Mouse (Mus musculus) left cerebral cortex, postnatal 4 days (tissue): ENCODE data around the gene Thada. TPM values are rescaled to one million over a fixed set of nuclear protein-coding genes. Genes with fewer than 3 reads are reported as not detected.

Experiments used
- DNase-seq: peaks from one replicate; pipeline ENCODE4 v3.0.0-alpha.2; 2022
- intact Hi-C: fragments of 180-260 bp; cut with DNase I; formaldehyde crosslinking; loops from one replicate; pipeline ENCODE4 v1.15.1; 2025
- total RNA-seq, 2 experiments: library from RNA; stranded (reverse); gene quantifications; 2 replicates each; pipeline ENCODE4 v1.2.3; 2021

Gene Thada
- total RNA-seq, 2 experiments from 2014 or later = 18.4 to 21.7 TPM

GRCm38 (mm10) chr17:84380340-84380739, 85.7 kb downstream of the Thada start:
- intact Hi-C loops = loop anchor here (10.0 kb wide), 2 partner anchors 346 to 406 kb away; no protein-coding TSS in a partner anchor
- DNase-seq = no peak

- intact Hi-C loops = no loop called here
Measured at GRCm38 (mm10) chr17:84376882-84377281, 89.1 kb downstream of the Thada start.

GRCm38 (mm10) chr17:84372411-84373045, 93.5 kb downstream of the Thada start:
- peak; percentile 45 for DNase-seq
- intact Hi-C loops = no loop called here

More at GRCm38 (mm10) chr17:84376882-84377281, 89.1 kb downstream of the Thada start:
- DNase-seq = no peak

- no peak for DNase-seq
- intact Hi-C loops = no loop called here
Measured at GRCm38 (mm10) chr17:84370385-84370784, 95.6 kb downstream of the Thada start.

- no peak for DNase-seq
- intact Hi-C loops = no loop called here
Measured at GRCm38 (mm10) chr17:84369769-84370168, 96.2 kb downstream of the Thada start.

- DNase-seq = peak; percentile 31
- intact Hi-C loops = no loop called here
Measured at GRCm38 (mm10) chr17:84368213-84369014, 97.6 kb downstream of the Thada start.

GRCm38 (mm10) chr17:84367663-84368062, 98.3 kb downstream of the Thada start:
- peak; percentile 26 for DNase-seq
- intact Hi-C loops = no loop called here

- intact Hi-C loops = no loop called here
- DNase-seq = no peak
Measured at GRCm38 (mm10) chr17:84365791-84366301, 100.2 kb downstream of the Thada start.

- intact Hi-C loops = no loop called here
- DNase-seq = peak; percentile 63
Measured at GRCm38 (mm10) chr17:84365006-84365716, 100.8 kb downstream of the Thada start.

GRCm38 (mm10) chr17:84363444-84363843, 102.6 kb downstream of the Thada start:
- no peak for DNase-seq

GRCm38 (mm10) chr17:84362581-84363286, 103.3 kb downstream of the Thada start:
- intact Hi-C loops = no loop called here
- DNase-seq = peak; percentile 19

More at GRCm38 (mm10) chr17:84363444-84363843, 102.6 kb downstream of the Thada start:
- intact Hi-C loops = no loop called here

- intact Hi-C loops = no loop called here
- DNase-seq = no peak
Measured at GRCm38 (mm10) chr17:84361006-84361405, 105.0 kb downstream of the Thada start.

GRCm38 (mm10) chr17:84359810-84360209, 106.2 kb downstream of the Thada start:
- DNase-seq = peak; percentile 50
- intact Hi-C loops = no loop called here

- intact Hi-C loops = no loop called here
- DNase-seq = no peak
Measured at GRCm38 (mm10) chr17:84358951-84359644, 106.9 kb downstream of the Thada start.

GRCm38 (mm10) chr17:84357776-84358175, 108.2 kb downstream of the Thada start:
- intact Hi-C loops = no loop called here
- no peak for DNase-seq

- no peak for DNase-seq
- intact Hi-C loops = no loop called here
Measured at GRCm38 (mm10) chr17:84356056-84356887, 109.7 kb downstream of the Thada start.

GRCm38 (mm10) chr17:84355006-84355405, 111.0 kb downstream of the Thada start:
- intact Hi-C loops = no loop called here
- DNase-seq = no peak

- intact Hi-C loops = no loop called here
- peak; percentile 56 for DNase-seq
Measured at GRCm38 (mm10) chr17:84353902-84354311, 112.1 kb downstream of the Thada start.
